Mouse (Mus musculus) MEL-GATA-1-ER (cell line): ENCODE measurements at regions not wholly inside any gene's neighbourhood (a gene's known extent, or its start where the extent isn't known, plus 50 kb on each side); places are given as distances from the start of the nearest gene placed in this dataset.

ENCODE experiments used
- DNase-seq: peaks from one replicate; pipeline ENCODE4 v3.0.0-alpha.2; 2012; ENCODE audit warnings: low read depth; ENCODE audit errors: extremely low read depth

DNA sequence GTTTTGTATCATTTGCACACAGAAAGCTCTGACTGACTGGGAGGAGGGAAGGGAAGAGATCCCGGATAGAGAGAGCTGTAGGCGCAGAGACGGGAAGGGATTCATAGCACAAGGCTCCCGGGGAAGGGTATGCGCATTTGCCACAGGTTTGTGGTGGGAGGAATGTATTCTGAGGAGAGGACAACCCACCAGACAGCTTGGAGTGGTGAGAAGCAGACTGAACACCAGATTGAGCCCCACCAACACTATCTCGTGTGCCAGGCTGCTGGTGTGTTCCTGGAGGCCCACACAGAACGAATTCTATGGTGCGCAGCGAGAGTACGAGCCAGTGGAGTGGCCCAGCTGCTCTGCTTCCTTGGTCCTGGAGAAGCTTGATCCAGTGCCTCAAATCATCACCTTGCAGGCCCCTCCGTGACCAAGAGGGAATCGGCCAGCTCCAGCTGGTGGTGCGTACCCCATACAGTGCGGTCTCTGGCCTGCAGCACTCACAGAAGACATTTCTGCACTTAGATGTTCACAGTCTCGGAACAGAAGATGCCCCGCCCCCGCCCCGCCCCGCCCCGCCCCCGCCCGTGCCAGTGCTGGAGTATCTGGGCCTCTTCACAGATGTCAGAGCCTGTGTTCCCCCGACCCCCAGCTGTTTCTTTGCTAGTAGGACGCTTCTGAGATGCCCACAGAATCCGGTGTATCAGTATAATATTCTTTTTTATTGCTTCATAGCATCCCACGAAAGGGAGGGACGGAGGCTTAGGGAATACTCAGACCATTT is 92.8 kb upstream of the Tmem189 start:
- no peak for DNase-seq

DNA sequence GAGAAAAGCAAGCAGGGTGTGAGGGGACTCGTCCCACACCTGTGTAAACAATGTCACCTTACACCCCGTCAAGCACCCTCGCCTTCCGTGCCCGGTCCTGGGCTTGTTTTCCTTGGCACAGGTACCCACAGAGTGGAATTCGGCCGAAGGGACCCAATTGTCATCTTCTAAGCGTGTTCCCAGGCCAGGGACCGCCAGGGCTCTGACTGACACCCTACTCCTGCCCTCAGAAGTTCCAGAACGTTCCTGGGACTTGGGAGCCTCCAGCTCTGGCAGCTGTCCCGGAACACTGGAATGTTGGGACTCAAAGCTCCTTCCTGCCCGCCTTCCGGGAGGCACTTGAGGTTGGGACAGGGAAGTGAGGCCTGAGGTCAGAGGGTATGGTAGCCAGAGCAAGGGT is 91.9 kb upstream of the Tmem189 start:
- DNase-seq, result no peak

DNA sequence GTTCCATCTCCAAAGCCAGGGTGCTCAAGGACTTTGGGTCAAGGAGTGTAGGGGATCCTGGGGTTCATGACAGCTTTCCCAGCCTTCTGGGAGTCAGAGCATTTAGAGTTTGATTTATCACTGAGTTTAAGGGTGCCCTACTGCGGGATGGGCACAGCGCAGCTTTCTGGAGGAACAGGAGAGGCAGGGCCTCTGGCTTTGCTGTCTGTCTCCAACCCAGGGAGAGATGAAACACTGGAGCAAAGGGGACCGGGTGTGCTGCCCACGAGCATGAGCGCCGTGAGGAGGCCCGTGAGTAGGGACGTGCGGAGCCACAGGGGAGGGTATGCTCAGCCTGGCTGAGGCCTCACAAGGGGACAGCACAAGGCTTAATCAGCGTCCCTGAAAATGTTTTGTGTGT is 89.1 kb upstream of the Tmem189 start:
- DNase-seq, result no peak

DNA sequence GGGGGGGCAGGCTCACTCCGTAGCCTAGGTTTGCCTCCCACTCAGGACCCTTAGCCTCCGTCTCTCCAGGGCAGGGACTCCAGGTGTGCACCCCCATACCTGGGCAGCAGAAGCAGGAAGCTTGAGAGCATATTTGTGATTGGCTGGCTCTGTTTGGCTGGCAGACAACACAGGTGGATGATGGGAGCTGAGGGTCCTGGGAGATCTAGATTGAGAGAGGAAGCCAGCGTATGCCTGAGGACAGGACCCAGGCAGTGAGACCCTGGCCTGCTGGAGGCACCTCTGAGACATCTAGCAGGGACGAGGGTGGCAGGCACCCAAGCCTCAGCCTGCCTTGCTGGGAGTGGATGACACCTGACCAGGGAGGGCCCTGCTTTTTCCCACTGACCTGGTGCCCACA is 88.6 kb upstream of the Tmem189 start:
- DNase-seq, result no peak

DNA sequence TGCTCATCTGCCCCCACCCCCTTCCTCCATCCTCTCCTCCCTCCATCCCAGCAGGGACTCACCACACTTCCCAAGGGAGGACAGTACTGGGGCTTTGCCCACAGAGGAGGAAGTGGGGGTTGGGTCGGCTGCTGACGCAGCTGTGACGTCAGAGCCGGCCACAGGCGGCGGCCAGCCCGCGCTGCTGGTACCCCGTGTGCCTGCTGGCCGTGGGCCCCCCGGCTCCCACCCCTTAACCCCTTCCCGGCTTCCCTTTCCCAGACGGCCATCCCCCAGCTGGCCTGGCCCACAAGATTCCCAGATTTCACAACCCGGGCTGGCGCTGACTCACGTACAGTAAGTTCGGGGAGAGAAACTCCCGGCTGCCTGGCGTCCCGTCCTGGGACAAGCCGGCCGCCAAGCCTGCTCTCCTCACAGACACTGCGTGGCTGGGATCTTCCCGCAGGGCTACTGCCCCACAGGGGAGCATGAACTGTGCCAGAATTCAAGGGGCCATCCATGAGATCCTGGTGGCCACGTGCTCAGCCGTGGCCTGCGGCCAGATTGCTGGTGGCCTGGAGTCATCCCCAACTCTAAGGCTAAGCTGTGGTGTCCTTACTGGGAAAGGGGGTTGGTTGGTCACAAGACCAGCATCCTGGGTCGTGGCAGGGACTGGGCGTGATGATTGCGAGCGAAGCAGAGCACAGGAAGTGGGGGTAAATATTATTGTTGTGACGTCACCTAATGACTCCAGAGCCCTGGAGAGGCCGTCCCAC is 87.9 kb upstream of the Tmem189 start:
- no peak for DNase-seq

DNA sequence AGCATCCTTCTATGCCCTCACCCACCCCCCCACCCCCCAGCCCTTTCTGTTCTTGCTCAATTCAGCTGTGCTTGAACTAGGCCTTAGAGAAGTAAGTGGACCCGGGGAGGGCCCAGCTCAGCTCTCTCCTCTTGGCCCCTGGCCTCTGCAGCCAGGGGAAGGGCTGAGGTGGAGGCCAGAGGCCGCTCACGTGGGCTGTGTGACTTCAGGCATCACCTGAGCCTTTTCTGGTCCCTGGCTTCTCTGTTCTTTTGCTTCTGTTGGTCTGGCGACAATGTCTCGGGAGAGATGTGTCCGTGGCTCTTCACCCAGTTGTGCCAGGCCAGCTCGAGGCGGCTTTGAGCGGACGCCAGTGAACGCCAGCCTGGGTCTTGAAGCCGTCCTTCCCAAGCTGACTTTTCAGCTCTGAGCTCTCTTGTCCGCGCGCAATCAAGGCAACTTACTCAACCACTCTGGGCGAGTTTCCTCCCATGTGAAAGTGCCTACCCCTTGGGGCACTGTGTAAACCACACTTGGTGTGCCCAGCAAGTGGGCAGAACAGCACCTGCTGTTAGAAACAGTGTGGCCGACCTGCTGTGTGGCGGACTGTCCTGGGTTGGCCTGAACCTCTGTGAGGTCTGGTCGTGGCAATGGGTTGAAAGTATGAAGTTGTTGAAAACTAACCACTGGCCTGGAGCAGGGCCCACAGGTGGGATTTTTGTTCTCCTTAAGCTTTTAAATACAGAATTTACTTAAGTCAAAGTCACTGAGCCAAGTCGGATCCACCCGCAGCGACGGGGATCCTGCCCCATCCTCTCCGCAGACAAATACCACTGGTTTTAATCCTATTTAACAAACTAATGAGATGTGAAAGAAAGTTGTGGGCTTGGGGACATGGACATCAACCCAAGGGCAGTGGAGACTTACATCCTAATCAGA is 86.9 kb upstream of the Tmem189 start:
- no peak for DNase-seq

DNA sequence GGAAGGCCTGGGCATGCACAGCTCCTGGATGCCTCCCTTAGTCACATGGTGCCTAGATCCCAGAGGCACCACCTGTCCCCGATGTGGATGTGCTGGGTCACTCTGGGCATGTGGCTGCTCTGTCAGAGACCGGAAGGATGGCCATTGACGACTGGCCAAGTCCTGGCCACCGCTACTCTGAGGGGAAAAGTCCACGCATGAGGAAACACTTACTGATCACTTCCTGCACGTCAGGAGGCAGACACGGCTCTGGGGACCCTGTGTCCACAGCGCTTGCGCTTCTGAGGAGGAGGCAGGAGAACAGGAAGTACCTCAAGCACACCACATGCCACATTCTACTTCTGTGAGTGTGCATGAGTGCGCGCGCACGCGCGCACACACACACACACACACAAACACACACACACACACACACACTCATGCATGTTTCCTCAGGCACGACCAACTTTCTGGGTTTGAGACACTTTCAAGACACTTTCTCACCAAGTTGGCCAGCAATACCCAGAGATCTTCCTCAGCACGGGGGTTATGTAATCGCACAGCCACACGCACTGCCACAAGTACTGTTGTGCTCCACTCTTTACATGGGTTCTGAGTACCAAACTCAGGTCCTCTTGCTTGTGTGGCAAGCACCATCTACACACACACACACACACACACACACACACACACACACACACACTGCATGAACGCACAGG is 85.7 kb upstream of the Tmem189 start:
- DNase-seq, result no peak

DNA sequence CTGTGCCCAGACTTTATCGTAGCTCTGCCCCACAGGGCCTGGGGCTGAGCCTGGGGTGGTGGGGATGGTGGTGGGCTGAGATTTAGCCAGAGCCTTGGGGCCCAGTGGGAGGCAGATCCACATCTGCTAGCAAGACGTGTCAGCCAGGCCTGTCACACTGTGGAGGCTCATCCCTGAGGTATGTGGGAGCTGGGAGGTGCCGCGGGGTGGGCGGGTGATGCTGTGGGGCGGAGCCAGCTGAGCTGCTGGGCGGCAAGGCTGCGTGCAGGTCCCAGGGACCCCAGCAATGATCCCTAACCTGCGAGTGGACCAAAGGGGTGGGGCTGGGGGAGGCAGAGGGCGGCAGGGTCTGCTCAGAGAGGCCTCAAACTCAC is 85.2 kb upstream of the Tmem189 start:
- no peak for DNase-seq

DNA sequence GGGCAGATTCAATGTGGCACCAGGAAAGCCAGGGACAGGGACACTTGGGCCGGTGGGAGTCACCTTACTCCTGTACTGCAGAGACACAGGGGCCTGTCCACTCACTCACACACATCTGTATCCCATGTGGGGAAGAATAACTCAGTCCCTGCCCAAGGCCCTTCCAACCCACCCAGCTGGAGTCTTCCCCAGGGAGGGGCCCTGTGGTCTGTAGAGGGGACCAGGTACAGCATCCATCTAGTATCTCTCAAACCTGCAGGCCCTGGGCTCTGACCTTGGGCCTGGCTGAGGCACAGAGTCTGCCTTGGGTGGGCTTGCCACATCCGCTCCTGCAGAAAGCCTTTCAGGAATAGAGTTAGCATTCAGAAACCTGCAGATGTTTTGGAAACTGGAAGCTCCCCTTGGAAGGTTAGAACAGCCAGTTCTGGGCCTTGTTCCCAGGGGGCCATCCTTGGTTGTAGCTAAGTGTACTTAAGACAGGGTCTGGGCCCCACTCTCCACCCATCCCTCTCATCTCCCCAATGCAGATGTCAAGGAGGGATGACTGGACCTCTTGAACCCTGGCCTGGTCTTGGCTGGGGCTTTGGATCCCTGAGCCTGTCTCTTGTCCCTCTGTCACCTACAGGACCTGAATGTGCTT is 84.7 kb upstream of the Tmem189 start:
- no peak for DNase-seq

DNA sequence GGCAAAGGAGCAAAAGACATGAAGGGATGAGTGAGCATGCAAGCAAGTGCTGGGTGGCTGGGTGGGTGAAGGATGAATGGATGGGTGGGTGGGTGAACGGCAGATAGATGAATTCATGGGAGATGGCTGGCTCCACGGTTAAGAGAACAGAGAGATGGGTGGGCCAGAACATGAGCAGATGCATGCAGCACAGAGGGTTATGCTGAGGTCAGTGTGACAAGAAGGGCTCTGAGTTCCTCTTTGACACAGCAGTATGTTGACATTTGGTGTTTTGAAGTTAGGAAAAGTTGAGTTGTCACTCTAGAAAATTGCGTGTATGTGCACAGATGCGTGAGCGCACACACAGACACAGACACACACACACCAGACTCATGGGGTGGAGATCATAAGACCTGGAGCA is 83.2 kb upstream of the Tmem189 start:
- no peak for DNase-seq

DNA sequence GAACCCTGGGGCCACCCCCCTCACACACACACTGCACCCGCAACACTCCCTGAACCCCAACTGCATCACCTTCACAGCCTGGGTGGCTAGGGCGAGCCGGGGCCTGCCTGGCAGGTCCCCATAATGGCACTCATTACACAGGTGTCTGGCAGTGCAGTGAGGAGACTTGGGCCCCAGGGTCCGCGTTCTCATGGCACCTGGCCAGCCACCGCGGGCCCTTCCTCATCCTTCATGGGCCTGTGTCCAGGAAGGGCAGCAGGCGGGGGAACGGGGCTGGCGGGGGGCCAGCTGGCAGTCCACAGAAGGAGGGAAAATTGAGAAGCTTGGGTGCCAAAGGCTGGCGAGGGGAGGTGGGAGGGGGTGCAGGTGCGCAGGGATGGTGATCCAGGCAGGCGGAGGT is 78.3 kb upstream of the Tmem189 start:
- no peak for DNase-seq

DNA sequence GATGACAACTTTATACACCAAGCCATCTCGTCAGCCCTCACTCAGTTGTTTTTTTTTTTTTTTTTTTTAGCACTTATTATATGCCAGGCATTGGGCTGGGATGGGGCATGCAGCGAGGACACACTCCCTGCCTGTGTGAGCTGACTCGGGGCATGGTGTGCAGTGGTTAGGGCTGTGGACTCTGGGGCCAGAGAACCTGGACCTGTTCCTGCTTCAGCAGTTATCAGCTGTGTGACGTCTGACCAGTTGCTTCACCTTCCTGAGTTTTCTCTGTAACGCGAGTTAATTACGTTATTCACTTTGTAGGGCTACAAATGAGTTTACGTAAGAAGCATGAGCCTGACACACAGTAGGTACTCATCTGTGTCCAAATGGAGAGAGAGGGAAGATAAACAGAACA is 77.7 kb upstream of the Tmem189 start:
- DNase-seq, result no peak

DNA sequence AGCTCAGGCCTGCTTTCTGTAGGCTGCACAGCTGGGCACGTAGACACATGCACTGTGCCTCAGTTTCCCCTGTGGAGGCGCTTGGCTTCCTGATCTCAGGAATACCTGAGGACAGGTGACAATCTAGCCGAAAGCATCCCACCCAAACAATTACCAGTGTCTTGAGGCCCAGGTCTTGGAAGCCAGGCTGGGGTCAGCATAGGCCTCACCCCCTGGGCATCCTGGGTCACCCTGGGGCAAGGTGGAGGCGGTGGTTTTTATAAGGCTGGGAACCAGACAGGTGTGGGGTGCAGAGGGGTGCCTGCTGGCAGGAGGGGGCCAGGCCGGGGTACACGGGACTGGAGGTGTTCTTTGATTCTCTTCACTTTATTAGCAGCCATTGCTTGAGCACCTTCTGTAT is 76.2 kb upstream of the Tmem189 start:
- no peak for DNase-seq

DNA sequence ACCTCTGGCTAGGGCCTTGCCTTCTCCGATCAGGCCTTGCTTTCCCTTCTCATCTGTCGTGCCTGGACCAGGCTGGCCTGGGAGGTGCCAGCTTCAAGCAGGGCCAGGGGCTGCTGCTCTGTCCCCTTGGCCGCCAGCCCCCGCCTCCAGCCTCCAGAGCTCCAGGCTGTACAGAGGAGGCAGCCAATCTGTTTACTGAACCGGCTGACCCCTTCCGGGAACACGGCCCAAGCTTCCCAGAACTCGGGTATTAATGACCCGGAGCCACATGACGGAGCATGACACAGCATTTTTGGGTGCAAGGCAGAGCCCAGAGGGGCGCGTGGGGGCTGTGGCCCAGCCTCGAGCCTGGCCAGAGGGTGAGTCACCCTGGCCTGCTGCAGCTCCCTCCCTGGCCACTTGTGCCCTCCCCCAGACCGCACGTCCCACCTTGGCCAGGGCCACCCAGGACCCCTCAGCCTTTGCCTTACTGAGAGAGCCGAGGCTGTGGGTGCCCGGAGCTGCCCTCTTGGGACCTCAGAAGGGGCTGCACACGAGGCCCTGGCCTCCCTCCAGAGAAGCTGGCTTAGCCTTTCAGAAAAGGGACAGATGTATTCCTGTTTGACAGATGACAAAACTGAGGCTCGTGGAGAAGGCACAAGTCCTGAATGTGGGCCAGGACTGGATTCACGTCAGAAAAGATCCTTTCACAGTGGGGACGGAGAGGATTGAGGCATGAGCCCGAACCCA is 75.6 kb upstream of the Tmem189 start:
- peak; percentile 35 for DNase-seq

DNA sequence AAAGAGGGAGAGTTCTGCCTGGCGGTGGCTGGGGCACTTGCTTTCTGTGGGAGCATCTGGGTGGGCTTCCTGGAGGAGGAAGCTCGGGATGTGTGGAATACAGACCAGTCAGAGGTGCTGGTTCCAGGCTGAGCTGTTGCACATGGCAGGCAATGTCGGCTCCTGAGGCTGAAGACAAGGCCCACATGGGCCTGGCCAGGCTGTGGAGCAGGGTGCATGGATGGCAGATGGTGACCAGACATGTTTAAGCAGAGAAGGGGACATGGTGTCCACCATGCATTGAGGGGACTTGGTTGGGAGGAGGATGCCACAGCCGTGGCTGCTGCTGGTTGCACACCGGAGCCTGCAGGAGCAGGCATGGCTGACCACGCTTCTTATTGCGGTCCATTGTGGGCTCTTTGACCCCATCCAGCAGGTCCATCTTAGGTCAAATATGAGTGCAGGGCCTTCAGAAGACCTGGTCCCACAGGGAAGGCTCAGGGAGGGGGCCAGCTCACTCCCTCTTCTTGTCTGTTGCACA is 74.3 kb upstream of the Tmem189 start:
- DNase-seq, result no peak

DNA sequence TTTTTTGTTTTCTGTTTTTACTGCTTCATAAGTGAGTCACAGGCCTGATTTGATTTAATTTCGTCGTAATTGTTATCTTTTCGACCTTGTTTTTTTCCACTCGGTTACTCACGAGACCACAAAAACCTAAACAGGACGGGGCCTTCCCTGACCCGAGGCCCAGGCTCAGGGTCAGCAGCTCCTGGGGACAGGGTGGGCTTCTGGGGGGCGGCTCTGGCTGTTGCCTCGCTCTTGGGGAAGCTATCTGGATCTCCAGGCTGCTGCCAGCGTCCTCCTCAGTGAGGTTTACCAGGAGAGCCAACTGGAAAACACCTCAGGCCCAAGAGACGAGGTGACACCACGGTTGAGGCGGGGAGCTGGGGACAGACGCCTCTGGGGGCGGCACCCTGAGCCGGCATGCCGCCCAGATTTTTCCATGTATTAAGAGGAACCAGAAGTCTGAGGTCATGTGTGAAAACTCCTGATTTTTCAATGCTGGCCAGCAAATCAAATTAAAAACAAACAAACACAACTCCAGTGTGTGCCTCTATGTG is 71.8 kb upstream of the Tmem189 start:
- no peak for DNase-seq

DNA sequence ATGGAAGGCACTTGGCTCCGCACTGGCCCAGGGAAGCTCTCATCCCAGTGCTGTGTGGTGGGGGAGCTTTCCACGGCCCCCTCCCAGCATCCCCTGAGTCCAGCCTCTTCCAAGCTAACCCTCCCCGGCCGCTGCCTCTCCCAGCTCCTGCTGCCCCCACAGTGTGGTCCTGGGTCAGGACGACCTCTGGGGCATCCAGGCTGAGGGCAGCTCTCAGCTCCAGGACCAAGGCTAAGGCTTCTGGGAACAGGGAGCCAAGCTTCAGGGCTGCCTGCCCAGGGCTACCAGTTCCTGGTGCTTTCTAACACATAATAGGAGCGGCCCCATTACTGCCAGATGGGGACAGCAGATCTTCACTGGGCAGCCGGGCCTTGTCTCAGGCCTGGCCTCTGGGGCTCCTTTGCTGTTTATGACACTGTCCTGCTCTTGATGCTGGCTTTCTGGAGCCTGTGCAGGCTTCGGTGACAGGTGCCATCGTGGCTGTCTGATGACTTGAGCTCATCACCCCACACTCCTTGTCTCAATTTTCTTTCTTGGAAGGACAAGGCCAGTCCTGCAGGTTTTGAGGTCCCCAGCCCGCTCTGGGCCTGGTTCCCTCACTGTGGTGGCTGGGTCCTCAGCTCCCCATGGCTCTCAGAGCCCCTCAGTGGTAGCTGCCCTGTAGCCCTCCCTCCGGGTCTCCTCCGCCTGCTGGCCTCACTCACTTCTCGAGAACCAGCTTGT is 71.2 kb upstream of the Tmem189 start:
- no peak for DNase-seq

DNA sequence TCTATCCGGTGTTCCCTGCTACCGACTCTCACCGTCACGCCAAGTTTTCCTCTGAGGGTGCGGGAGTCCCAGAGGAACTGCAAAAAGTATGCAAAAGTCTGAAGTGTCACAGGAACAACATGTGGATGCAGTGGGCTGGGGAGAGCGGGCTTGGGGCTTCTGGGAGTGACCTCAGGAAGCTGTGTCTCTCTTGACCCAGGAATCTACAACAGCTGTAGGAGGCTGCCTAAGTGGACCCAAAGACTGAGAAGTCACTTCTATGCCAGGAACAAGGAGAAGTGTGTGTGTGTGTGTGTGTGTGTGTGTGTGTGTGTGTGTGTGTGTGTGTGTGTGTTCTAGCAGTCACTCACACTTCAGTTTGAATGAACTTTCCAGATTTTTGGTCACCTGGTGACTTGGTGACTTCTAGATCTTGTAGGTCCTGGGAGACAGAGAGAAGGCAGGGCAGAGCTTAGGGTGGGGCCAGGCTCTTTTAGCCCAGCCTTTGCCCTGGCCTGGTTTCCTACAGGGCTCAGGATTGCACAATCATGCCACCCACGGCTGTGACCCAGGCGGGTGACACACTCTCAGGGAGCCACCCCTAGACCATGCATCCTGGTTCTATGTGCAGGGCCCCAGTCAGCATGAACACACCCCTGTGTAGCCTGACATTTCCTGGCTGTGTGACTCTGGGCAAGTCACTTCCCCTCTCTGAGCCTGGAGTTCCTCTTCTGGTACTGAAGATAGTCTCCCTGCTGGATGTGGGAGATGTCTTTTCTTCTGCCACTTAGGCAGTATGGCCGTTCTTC is 70.2 kb upstream of the Tmem189 start:
- DNase-seq, result peak; percentile 68
